Mouse (Mus musculus) heart, embryonic 14.5 days (tissue): ENCODE data around the gene Stx5a. TPM values are rescaled to one million over a fixed set of nuclear protein-coding genes. Genes with fewer than 3 reads are reported as not detected.

Experiments
- ATAC-seq: fragments of 200-750 bp; cut with Nextera tagmentation; 2 replicates; pipeline ENCODE4 v1.8.0; 2017; ENCODE audit warnings: low read depth, moderate TSS enrichment; ENCODE audit not compliant: insufficient number of reproducible peaks, insufficient read depth, low FRiP score
- H3K27ac ChIP-seq, 2 experiments: fragments of 200-500 bp in 1 of 2; fragments of 300-500 bp in 1 of 2; sonication (generic) in 1 of 2; replicated peaks in 1 of 2; 2 replicates each; pipeline ENCODE4 v1.5.1; 2012 to 2014; ENCODE audit warnings: low read depth in 2 of 2, low read length in 2 of 2, control low read depth in 1 of 2, mild to moderate bottlenecking in 1 of 2, mixed read lengths in 1 of 2; ENCODE audit not compliant: control insufficient read depth in 1 of 2, insufficient read depth in 1 of 2
- H3K27me3 ChIP-seq: fragments of 300-500 bp; sonication (generic); 2 replicates; pipeline ENCODE4 v1.6.1; 2014; ENCODE audit warnings: mild to moderate bottlenecking, low read length, control low read depth; ENCODE audit not compliant: control insufficient read depth, insufficient read depth
- H3K36me3 ChIP-seq: fragments of 300-500 bp; sonication (generic); 2 replicates; pipeline ENCODE4 v1.6.1; 2014; ENCODE audit warnings: mild to moderate bottlenecking, control low read depth, low read length, mixed read lengths; ENCODE audit not compliant: control insufficient read depth, insufficient read depth
- H3K4me1 ChIP-seq, 2 experiments: fragments of 200-500 bp in 1 of 2; fragments of 300-500 bp in 1 of 2; sonication (generic) in 1 of 2; 2 replicates each; pipeline ENCODE4 v1.6.1; 2012 to 2014; ENCODE audit warnings: low read length in 2 of 2, control low read depth in 1 of 2, mixed read lengths in 1 of 2; ENCODE audit not compliant: control insufficient read depth in 2 of 2, insufficient read depth in 2 of 2
- H3K4me2 ChIP-seq: fragments of 300-500 bp; sonication (generic); 2 replicates; pipeline ENCODE4 v1.6.1; 2014; ENCODE audit warnings: mild to moderate bottlenecking, low read length
- H3K4me3 ChIP-seq, 2 experiments: fragments of 200-500 bp in 1 of 2; fragments of 300-500 bp in 1 of 2; sonication (generic) in 1 of 2; 2 replicates each; pipeline ENCODE4 v1.5.1; 2012 to 2014; ENCODE audit warnings: low read length in 2 of 2, mild to moderate bottlenecking in 2 of 2, control low read depth in 1 of 2, low read depth in 1 of 2, moderate library complexity in 1 of 2; ENCODE audit not compliant: control insufficient read depth in 1 of 2, insufficient read depth in 1 of 2
- H3K9ac ChIP-seq: fragments of 300-500 bp; sonication (generic); 2 replicates; pipeline ENCODE4 v1.6.1; 2014; ENCODE audit warnings: mild to moderate bottlenecking, low read length
- H3K9me3 ChIP-seq: fragments of 300-500 bp; sonication (generic); 2 replicates; pipeline ENCODE4 v1.6.1; 2016; ENCODE audit warnings: low read length, control low read depth; ENCODE audit not compliant: control insufficient read depth
- WGBS: fragments of 180-500 bp; shearing (Covaris S2); extraction: QIAGEN DNeasy Blood & Tissue Kit; methylation state at CpG from one replicate; pipeline ENCODE4 v1.1.7; 2014; 5-methylcytosine and 5-hydroxymethylcytosine counted together
- polyA plus RNA-seq: library from polyadenylated mRNA; unstranded; fragments of >200 nt; fragmentation: Nextera tagmentation; extraction: Ambion mirVana; gene quantifications from 2 replicates; pipeline ENCODE4 v1.2.1, GENCODE M21; 2014

The Stx5a gene
- polyA plus RNA-seq, 1 experiment from 2014 or later: 83.5 TPM

DNA sequence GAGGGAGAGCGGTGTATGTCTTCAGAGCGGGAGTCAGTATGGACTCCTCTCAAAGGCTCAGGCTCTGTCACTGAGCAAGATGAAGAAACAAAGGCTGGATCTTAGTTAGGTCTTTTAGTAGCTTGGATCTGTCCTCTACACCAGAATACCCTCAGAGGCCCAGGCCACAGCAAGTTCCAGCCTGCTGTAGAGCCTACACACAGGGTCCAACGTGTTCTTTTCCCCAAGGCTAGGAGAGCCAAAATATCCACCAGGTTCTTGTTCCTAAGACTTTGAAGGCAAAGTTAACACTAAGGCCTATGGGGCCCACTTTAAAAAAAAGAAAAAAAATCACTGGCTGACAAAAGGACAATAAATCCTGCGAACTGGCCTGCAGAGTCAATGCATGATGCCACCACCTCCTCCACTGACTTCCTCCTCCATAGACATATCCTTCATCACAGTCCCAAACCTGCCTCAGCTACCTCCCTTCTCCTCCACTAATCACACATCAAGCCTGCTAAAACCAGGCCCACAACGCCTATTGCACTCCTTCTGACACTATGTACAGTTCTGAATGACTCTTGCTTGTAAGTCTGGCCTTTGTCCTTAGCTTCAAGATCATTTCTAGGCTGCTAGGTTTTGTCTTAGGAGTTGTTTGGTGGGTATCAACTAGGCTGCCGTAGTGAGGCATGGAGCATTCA lies 36.0 kb upstream of the Stx5a start:
- ATAC-seq: no peak
- no peak overlapping the region for H3K27ac ChIP-seq
- no peaks in the 10 kb centered on the region for H3K27me3 ChIP-seq
- peaks cover 0 to 4% of the 10 kb centered on the region in 2 experiments; a peak in 2 of 4 replicates for H3K4me1 ChIP-seq
- H3K36me3 ChIP-seq: peaks cover 40% of the 10 kb centered on the region
- H3K9me3 ChIP-seq: no peaks in the 10 kb centered on the region
- no peak overlapping the region for H3K4me2 ChIP-seq
- no peak overlapping the region for H3K9ac ChIP-seq
- WGBS: 76% methylated on average over 6 of the region's 6 CpGs
- no peak overlapping the region for H3K4me3 ChIP-seq

DNA sequence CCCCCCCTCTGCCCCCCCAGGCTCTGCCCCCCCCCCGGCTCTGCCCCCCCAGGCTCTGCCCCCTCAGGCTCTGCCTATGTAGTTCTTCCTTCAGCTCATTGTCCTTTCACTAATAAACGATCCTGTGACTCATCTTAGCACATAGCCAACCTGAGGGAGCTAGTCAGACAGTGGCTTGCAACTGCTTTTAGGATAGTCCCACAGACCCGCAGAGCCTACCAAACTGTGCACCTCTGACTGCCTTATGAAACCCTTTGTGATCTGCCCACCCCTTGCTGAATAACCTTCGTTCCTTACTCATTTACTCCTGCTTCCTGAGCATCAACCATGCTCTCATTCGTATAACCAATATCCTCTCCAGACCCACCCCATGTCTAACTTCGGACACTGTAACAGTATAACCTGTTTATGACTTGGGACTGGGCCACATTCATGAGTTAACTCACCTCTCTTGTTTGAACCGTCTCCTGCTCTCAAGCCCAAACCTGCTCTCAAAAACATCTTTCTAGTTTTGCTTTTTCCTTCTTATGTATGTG lies 35.0 kb upstream of the Stx5a start:
- ATAC-seq: no peak
- WGBS: 81% methylated on average over 7 of the region's 7 CpGs
- Histone ChIP-seq H3K36me3 (peaks cover 51% of the 10 kb centered on the region), H3K4me3 (no peak overlapping the region), H3K9me3 (no peaks in the 10 kb centered on the region), H3K9ac (no peak overlapping the region), H3K4me1 (peaks cover 0 to 13% of the 10 kb centered on the region in 2 experiments; a peak in 3 of 4 replicates), H3K4me2 (no peak overlapping the region), H3K27me3 (no peaks in the 10 kb centered on the region), H3K27ac (no peak overlapping the region)

DNA sequence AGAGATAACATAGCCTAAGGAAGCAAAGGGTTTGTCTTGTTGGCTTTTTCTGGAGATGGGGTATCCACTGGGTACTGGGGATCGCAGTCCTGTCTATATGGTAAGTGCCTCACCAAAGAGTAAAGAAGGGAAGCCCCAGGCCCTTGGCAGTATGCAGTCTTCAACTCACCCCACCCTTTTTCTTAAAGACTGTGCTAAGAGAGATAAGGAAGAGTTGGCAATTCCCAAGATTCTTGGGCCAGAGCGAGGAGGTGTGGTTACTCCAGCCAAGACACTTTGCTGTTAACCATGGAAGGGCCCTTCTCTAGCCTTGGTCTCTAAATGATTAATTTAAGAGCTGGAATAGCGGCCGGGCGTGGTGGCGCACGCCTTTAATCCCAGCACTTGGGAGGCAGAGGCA lies 34.3 kb upstream of the Stx5a start:
- peaks cover 3 to 20% of the 10 kb centered on the region in 2 experiments for H3K4me1 ChIP-seq
- no peak for ATAC-seq
- no peak overlapping the region for H3K9ac ChIP-seq
- H3K9me3 ChIP-seq: no peaks in the 10 kb centered on the region
- H3K4me2 ChIP-seq: no peak overlapping the region
- 91% methylated on average over 7 of the region's 7 CpGs for WGBS
- no peaks in the 10 kb centered on the region for H3K27me3 ChIP-seq
- H3K4me3 ChIP-seq: no peak overlapping the region
- H3K36me3 ChIP-seq: peaks cover 58% of the 10 kb centered on the region
- H3K27ac ChIP-seq: no peak overlapping the region

DNA sequence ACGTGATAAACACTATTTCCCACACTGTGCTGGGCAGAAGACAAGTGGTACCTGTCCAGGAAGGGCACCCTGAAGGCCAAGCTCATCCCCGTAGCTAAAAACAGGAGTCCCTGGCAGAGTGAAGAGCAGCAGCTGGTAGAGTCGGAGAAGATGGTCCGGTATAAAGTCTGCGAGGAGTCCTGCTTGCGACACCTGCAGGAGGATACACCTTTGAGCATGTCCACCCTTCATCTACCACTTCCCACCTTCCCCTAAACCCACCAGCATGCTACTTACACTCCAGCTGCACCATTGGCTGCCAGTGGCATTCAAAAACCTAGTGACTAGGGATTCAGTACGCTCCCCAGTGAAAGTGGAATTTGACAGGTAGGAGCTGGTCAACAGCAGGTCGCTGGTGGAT lies 32.3 kb upstream of the Stx5a start:
- Histone ChIP-seq H3K9ac (no peak overlapping the region), H3K4me2 (no peak overlapping the region), H3K9me3 (no peaks in the 10 kb centered on the region), H3K36me3 (peaks cover 64% of the 10 kb centered on the region), H3K4me3 (no peak overlapping the region), H3K27ac (no peak overlapping the region), H3K4me1 (peaks cover 5 to 28% of the 10 kb centered on the region in 2 experiments), H3K27me3 (no peaks in the 10 kb centered on the region)
- WGBS: 87% methylated on average over 8 of the region's 8 CpGs
- no peak for ATAC-seq

DNA sequence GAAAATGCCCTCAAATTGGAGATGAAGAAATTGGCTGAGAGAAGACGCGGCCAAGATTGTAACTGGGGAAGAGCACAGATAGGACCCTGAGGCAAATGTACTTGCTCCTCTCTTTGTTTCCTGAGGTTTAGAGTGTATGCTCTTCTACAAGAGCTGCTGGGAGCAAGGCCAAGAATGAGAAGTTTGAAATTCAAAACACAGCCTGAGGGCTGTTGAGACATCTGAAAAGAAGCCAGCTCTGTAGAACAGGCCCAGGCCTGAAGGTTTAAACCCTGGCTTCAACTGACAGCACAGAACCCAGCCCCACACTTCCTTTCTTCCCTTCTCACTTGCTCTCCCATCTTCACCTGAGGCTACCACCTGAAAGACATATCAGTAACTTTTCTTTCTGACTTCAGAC lies 31.2 kb upstream of the Stx5a start:
- no peak overlapping the region for H3K4me3 ChIP-seq
- 95% methylated on average over 2 of the region's 2 CpGs for WGBS
- H3K36me3 ChIP-seq: peaks cover 64% of the 10 kb centered on the region
- no peaks in the 10 kb centered on the region for H3K27me3 ChIP-seq
- no peaks in the 10 kb centered on the region for H3K9me3 ChIP-seq
- H3K27ac ChIP-seq: peak overlapping the region in 1 of 2 experiments; percentile 21; a peak in 1 of 4 replicates
- no peak overlapping the region for H3K4me2 ChIP-seq
- H3K9ac ChIP-seq: peak overlapping the region; percentile 50; the same call in 1 of the 2 replicates
- ATAC-seq: no peak
- peaks cover 7 to 32% of the 10 kb centered on the region in 2 experiments for H3K4me1 ChIP-seq

DNA sequence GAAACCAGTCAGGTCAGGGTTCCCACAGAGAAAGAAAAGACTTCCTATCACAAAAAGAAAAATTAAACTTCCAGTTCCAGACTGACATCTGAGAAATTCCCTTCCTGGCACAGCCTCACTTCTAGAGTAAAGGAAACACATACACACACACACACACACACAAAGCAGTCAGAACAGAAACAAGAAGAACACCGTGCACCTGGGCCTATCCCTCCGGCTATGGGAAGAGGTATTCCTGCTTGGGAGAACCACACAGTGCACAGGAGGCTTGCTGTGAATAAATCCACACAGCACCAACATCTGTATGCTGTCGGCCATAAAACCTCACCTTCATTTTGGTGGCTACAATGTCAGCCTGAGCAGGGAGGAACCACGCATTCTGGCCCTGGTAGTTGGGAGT lies 29.7 kb upstream of the Stx5a start:
- ATAC-seq: no peak
- WGBS: 65% methylated on average over 4 of the region's 4 CpGs

DNA sequence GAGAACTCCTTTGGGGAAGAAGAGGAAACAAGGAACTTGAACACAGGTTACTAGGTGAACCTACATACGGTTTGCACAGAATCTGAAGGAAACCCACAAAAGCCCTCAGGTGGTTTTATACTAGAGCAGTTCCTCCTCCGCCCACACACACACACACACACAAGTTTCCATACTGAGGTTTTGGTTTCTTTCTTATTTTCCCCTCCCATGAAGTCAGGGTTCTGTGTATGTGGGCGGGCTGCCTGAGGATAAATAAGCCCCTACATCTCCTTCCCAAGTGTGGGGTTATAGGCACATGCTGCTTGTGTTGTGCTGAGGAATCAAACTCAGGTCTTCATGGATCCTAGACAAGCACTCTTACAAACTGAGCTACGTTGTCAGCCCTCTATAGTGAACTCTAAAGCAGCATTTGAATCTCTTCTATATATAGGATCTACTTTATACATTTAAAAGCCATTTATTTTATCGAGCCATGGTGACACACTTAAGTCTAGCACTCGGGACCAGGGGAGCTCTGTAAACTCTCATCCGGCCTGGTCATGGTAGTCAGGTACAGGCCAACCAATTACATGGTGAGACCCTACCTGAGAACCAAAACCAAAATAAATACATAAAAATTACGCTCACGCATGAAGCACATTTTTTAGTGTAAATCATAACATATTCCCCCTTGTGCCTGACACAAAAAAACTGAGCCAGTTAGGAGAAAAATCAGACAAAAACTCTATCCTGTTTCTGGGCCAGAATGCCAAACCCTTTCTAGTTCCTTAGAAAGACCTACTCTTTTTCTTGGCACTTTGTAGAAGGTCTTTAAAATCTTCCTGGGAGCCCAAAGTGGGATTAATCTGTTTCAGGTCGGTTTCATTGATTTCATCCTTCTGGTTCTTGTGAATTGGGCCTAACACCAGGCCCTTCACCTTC lies 29.0 kb upstream of the Stx5a start:
- peaks cover 53% of the 10 kb centered on the region for H3K36me3 ChIP-seq

More for the DNA sequence above, 29.7 kb upstream of the Stx5a start:
- no peaks in the 10 kb centered on the region for H3K9me3 ChIP-seq
- 0 out of 4 replicates have a peak overlapping the region, but pooled peaks of 1 of the 2 experiments have one; percentile 24 for H3K27ac ChIP-seq
- no peaks in the 10 kb centered on the region for H3K27me3 ChIP-seq
- H3K4me2 ChIP-seq: peak overlapping the region; percentile 81
- peak overlapping the region; percentile 91 for H3K9ac ChIP-seq
- H3K4me1 ChIP-seq: peaks cover 7 to 32% of the 10 kb centered on the region in 2 experiments
- peaks cover 60% of the 10 kb centered on the region for H3K36me3 ChIP-seq
- H3K4me3 ChIP-seq: peak overlapping the region in 1 of 2 experiments; percentile 89; a peak in 3 of 4 replicates

More for the DNA sequence above, 29.0 kb upstream of the Stx5a start:
- Histone ChIP-seq H3K9me3 (no peaks in the 10 kb centered on the region), H3K4me3 (peak overlapping the region; percentile 78 to 89), H3K4me2 (peak overlapping the region; percentile 81), H3K9ac (peak overlapping the region; percentile 91), H3K27ac (peak overlapping the region; percentile 89 to 96), H3K4me1 (peaks cover 7 to 32% of the 10 kb centered on the region in 2 experiments), H3K27me3 (no peaks in the 10 kb centered on the region)
- ATAC-seq: no peak
- WGBS: 60% methylated on average over 10 of the region's 10 CpGs
